Mouse (Mus musculus): ENCODE results near the gene Gm17402. TPM values are rescaled to one million over a fixed set of nuclear protein-coding genes. Genes with fewer than 3 reads are reported as not detected.

Gene Gm17402
- polyA plus RNA-seq, 1 experiment from 2014 or later = not detected

DNA sequence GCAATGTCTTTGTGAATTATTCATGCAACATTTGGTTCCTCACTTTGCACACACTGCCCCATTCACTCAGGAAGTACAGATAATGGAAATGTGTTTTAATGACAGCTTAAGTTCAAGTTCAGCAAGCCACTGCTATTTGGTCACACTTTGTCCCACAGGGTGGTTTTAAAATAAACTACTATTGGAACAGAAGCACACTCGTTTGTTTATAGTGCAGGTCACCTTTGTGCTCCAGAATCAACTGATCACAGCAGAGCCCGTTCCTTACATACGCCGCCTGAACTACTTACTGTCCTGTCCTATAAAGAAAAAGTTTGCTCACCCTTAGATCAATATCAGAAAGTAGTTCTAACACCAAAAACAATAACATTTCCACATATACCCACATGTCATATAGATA, 52.5 kb downstream of the Gm17402 start:
- ATAC-seq (replicated peaks; ENCODE audit: extremely low read depth, insufficient read depth, low FRiP score) = no peak
- WGBS = 76% methylated on average over 4 of the region's 4 CpGs
- Histone ChIP-seq H3K4me1 (ENCODE audit: control insufficient read depth, insufficient read depth, low read length) (no peaks in the 10 kb centered on the region), H3K9me3 (replicated peaks; ENCODE audit: control insufficient read depth, low read length) (no peaks in the 10 kb centered on the region), H3K27me3 (ENCODE audit: control insufficient read depth, insufficient read depth, low read length) (no peaks in the 10 kb centered on the region), H3K27ac (ENCODE audit: low read length) (no peak overlapping the region), H3K4me2 (ENCODE audit: low read depth, low read length) (no peak overlapping the region), H3K36me3 (ENCODE audit: control insufficient read depth, insufficient read depth) (no peaks in the 10 kb centered on the region), H3K9ac (ENCODE audit: low read length) (no peak overlapping the region), H3K4me3 (ENCODE audit: low read length) (no peak overlapping the region)

Other genes with a start within 250 kb of the Gm17402 start
- 329 and 362 TPM in 2 replicates for gene Mlf1, start 1.1 kb downstream of the Gm17402 start, polyA plus RNA-seq (2015; fragmentation: Nextera tagmentation; extraction: Ambion mirVana)
- 113 and 115 TPM in 2 replicates for gene Gfm1, start 54.9 kb upstream of the Gm17402 start, polyA plus RNA-seq (2015; fragmentation: Nextera tagmentation; extraction: Ambion mirVana)
- gene Lxn, start 88.8 kb upstream of the Gm17402 start, polyA plus RNA-seq (2015; fragmentation: Nextera tagmentation; extraction: Ambion mirVana) = 72.3 and 74.4 TPM in 2 replicates
- 2.0 and 2.5 TPM in 2 replicates for gene Rarres1, start 140.4 kb upstream of the Gm17402 start, polyA plus RNA-seq (2015; fragmentation: Nextera tagmentation; extraction: Ambion mirVana)
- gene Mfsd1, start 207.6 kb upstream of the Gm17402 start, polyA plus RNA-seq (2015; fragmentation: Nextera tagmentation; extraction: Ambion mirVana) = 36.3 and 37.3 TPM in 2 replicates